Mouse (Mus musculus) MEL (cell line): ENCODE results near the gene Atg5. TPM values are rescaled to one million over a fixed set of nuclear protein-coding genes. Genes with fewer than 3 reads are reported as not detected.

Experiments
- DNase-seq: peaks from one replicate; pipeline ENCODE4 v3.0.0; 2011; ENCODE audit warnings: low read depth, low spot score
- H3K27ac ChIP-seq: 2 replicates; pipeline ENCODE4 v1.5.1; 2012; ENCODE audit warnings: low read depth, mild to moderate bottlenecking, control low read depth, low read length, moderate library complexity; ENCODE audit not compliant: control insufficient read depth
- H3K27me3 ChIP-seq, 2 experiments: fragments of 150-350 bp in 1 of 2; sonication (generic) in 1 of 2; 2 replicates each; pipeline ENCODE4 v1.6.1; 2012; ENCODE audit warnings: low read length in 2 of 2, mild to moderate bottlenecking in 2 of 2, improper control_type of control experiment in 1 of 2, moderate library complexity in 1 of 2; ENCODE audit not compliant: insufficient read depth in 2 of 2, control insufficient read depth in 1 of 2
- H3K36me3 ChIP-seq, 2 experiments: 2 replicates each; pipeline ENCODE4 v1.6.1; 2012 to 2014; ENCODE audit warnings: low read length in 2 of 2, improper control_type of control experiment in 1 of 2, inconsistent platforms in 1 of 2, mild to moderate bottlenecking in 1 of 2; ENCODE audit not compliant: insufficient read depth in 2 of 2, control insufficient read depth in 1 of 2
- H3K4me1 ChIP-seq, 2 experiments: fragments of 150-350 bp in 1 of 2; sonication (generic) in 1 of 2; 2 replicates each; pipeline ENCODE4 v1.6.1; 2012; ENCODE audit warnings: low read length in 2 of 2, improper control_type of control experiment in 1 of 2, mild to moderate bottlenecking in 1 of 2; ENCODE audit not compliant: insufficient read depth in 2 of 2, control insufficient read depth in 1 of 2
- H3K4me3 ChIP-seq, 2 experiments: fragments of 150-350 bp in 1 of 2; sonication (generic) in 1 of 2; 2 replicates each; pipeline ENCODE4 v1.5.1; 2012; ENCODE audit warnings: low read depth in 2 of 2, low read length in 2 of 2, mild to moderate bottlenecking in 2 of 2, moderate library complexity in 2 of 2, control low read depth in 1 of 2, improper control_type of control experiment in 1 of 2; ENCODE audit not compliant: control insufficient read depth in 1 of 2, insufficient read depth in 1 of 2
- H3K79me2 ChIP-seq: 2 replicates; pipeline ENCODE4 v1.6.1; 2012; ENCODE audit warnings: mild to moderate bottlenecking, low read length, moderate library complexity; ENCODE audit not compliant: control insufficient read depth, poor library complexity, insufficient read depth
- H3K9ac ChIP-seq: 2 replicates; pipeline ENCODE4 v1.6.1; 2012; ENCODE audit warnings: low read depth, mild to moderate bottlenecking, control low read depth, low read length, moderate library complexity; ENCODE audit not compliant: control insufficient read depth, poor library complexity, severe bottlenecking
- H3K9me3 ChIP-seq: fragments of 150-350 bp; sonication (generic); replicated peaks from 2 replicates; pipeline ENCODE4 v1.6.1; 2012; ENCODE audit warnings: mild to moderate bottlenecking, low read length, improper control_type of control experiment, moderate library complexity; ENCODE audit not compliant: insufficient read depth
- BHLHE40 ChIP-seq: IDR thresholded peaks from 2 replicates; pipeline ENCODE4 v1.6.1; 2012; ENCODE audit warnings: low read depth, mild to moderate bottlenecking, inconsistent platforms, low read length, improper control_type of control experiment, borderline replicate concordance
- CHD1 ChIP-seq: IDR thresholded peaks from 2 replicates; pipeline ENCODE4 v1.6.1; 2012; ENCODE audit warnings: low read depth, mild to moderate bottlenecking, inconsistent platforms, low read length, improper control_type of control experiment
- CHD2 ChIP-seq: IDR thresholded peaks from 2 replicates; pipeline ENCODE4 v1.6.1; 2011; ENCODE audit warnings: low read length, improper control_type of control experiment
- E2F4 ChIP-seq: IDR thresholded peaks from 2 replicates; pipeline ENCODE4 v1.6.1; 2011; ENCODE audit warnings: low read depth, low read length, improper control_type of control experiment, borderline replicate concordance
- ELF1 ChIP-seq: IDR thresholded peaks from 2 replicates; pipeline ENCODE4 v1.6.1; 2014; ENCODE audit warnings: low read depth, mild to moderate bottlenecking, inconsistent platforms, low read length, improper control_type of control experiment, moderate library complexity
- ETS1 ChIP-seq: IDR thresholded peaks from 2 replicates; pipeline ENCODE4 v1.6.1; 2012; ENCODE audit warnings: low read depth, mild to moderate bottlenecking, inconsistent platforms, low read length, improper control_type of control experiment, moderate library complexity
- GABPA ChIP-seq: IDR thresholded peaks from 2 replicates; pipeline ENCODE4 v1.6.1; 2012; ENCODE audit warnings: low read depth, mild to moderate bottlenecking, inconsistent platforms, low read length, improper control_type of control experiment, moderate library complexity
- GATA1 ChIP-seq: IDR thresholded peaks from 2 replicates; pipeline ENCODE4 v1.6.1; 2011; ENCODE audit warnings: low read depth, low read length, improper control_type of control experiment
- JUND ChIP-seq: IDR thresholded peaks from 2 replicates; pipeline ENCODE4 v1.6.1; 2011; ENCODE audit warnings: low read depth, mild to moderate bottlenecking, improper control_type of control experiment, low read length
- KAT2A ChIP-seq: conservative IDR thresholded peaks from 2 replicates; pipeline ENCODE4 v1.6.1; 2012; ENCODE audit warnings: low read depth, low read length, improper control_type of control experiment, inconsistent platforms
- MAFK ChIP-seq: IDR thresholded peaks from 2 replicates; pipeline ENCODE4 v1.6.1; 2011; ENCODE audit warnings: low read depth, mild to moderate bottlenecking, low read length, improper control_type of control experiment, borderline replicate concordance
- MAX ChIP-seq: IDR thresholded peaks from 2 replicates; pipeline ENCODE4 v1.6.1; 2011; ENCODE audit warnings: low read length, improper control_type of control experiment
- MYC ChIP-seq: IDR thresholded peaks from 2 replicates; pipeline ENCODE4 v1.6.1; 2011; ENCODE audit warnings: low read depth, mild to moderate bottlenecking, low read length, improper control_type of control experiment, moderate library complexity
- NRF1 ChIP-seq: IDR thresholded peaks from 2 replicates; pipeline ENCODE4 v1.6.1; 2014; ENCODE audit warnings: low read depth, mild to moderate bottlenecking, inconsistent platforms, low read length, improper control_type of control experiment, moderate library complexity; ENCODE audit not compliant: poor library complexity, insufficient read depth, severe bottlenecking
- POLR2AphosphoS2 ChIP-seq: IDR thresholded peaks from 2 replicates; pipeline ENCODE4 v1.6.1; 2011; ENCODE audit warnings: low read length, improper control_type of control experiment
- POLR2AphosphoS5 ChIP-seq: IDR thresholded peaks from 2 replicates; pipeline ENCODE4 v1.6.1; 2012; ENCODE audit warnings: low read depth, borderline replicate concordance, mild to moderate bottlenecking, inconsistent platforms, low read length, moderate library complexity, mixed read lengths
- SMC3 ChIP-seq: IDR thresholded peaks from 2 replicates; pipeline ENCODE4 v1.6.1; 2011; ENCODE audit warnings: low read depth, low read length, improper control_type of control experiment
- TCF12 ChIP-seq: IDR thresholded peaks from 2 replicates; pipeline ENCODE4 v1.6.1; 2014; ENCODE audit warnings: low read depth, mild to moderate bottlenecking, inconsistent platforms, low read length, improper control_type of control experiment, moderate library complexity
- UBTF ChIP-seq: IDR thresholded peaks from 2 replicates; pipeline ENCODE4 v1.6.1; 2012; ENCODE audit warnings: low read depth, mild to moderate bottlenecking, inconsistent platforms, low read length, improper control_type of control experiment, moderate library complexity, borderline replicate concordance; ENCODE audit not compliant: insufficient read depth
- USF1 ChIP-seq: IDR thresholded peaks from 2 replicates; pipeline ENCODE4 v1.6.1; 2014; ENCODE audit warnings: low read depth, mild to moderate bottlenecking, inconsistent platforms, low read length, improper control_type of control experiment, moderate library complexity
- ZKSCAN1 ChIP-seq: IDR thresholded peaks from 2 replicates; pipeline ENCODE4 v1.6.1; 2012; ENCODE audit warnings: low read depth, mild to moderate bottlenecking, inconsistent platforms, low read length, improper control_type of control experiment, moderate library complexity
- ZNF384 ChIP-seq: IDR thresholded peaks from 2 replicates; pipeline ENCODE4 v1.6.1; 2012; ENCODE audit warnings: low read depth, mild to moderate bottlenecking, inconsistent platforms, low read length, improper control_type of control experiment
- polyA plus RNA-seq, 2 experiments: library from polyadenylated mRNA; stranded (reverse) in 1 of 2; unstranded in 1 of 2; fragments of >175 nt in 1 of 2; fragments of >200 nt in 1 of 2; gene quantifications; 2 replicates each; pipeline versions ENCODE4 v1.2.1 to v1.2.4; 2012; ENCODE audit warnings: low replicate concordance in 2 of 2, low read depth in 1 of 2; ENCODE audit not compliant: insufficient read length in 2 of 2, insufficient read depth in 1 of 2, missing spikeins in 1 of 2
- total RNA-seq: library from RNA; depleted of rRNA; stranded (reverse); fragments of 300-350 nt; gene quantifications from 2 replicates; pipeline ENCODE4 v1.2.3, GENCODE M21; 2012

Atg5 gene
- total and polyA plus RNA-seq, 3 experiments: 28.8 to 30.2 TPM; not detected in 1

GRCm38 (mm10) chr10:44348474-44349415 lies 80.6 kb downstream of the Atg5 start:
- no peaks in the 10 kb centered on the region for H3K27me3 ChIP-seq
- H3K36me3 ChIP-seq: peaks cover 0 to 4% of the 10 kb centered on the region in 2 experiments; a peak in 1 of 4 replicates
- no peak overlapping the region for H3K9ac ChIP-seq
- DNase-seq: no peak
- H3K4me1 ChIP-seq: no peaks in the 10 kb centered on the region
- H3K27ac ChIP-seq: no peak overlapping the region
- TF ChIP-seq MYC (no peak), ELF1 (no peak), MAX (no peak), UBTF (no peak), NRF1 (no peak), GABPA (no peak), ETS1 (no peak), ZNF384 (no peak), SMC3 (no peak), USF1 (no peak), GATA1 (no peak)
- no peaks in the 10 kb centered on the region for H3K9me3 ChIP-seq
- no peaks in the 10 kb centered on the region for H3K79me2 ChIP-seq
- H3K4me3 ChIP-seq: no peak overlapping the region

GRCm38 (mm10) chr10:44353467-44353866 lies 85.3 kb downstream of the Atg5 start:
- Histone ChIP-seq H3K9me3 (no peaks in the 10 kb centered on the region), H3K27ac (no peak overlapping the region)
- no peak for TF ChIP-seq E2F4
- TF ChIP-seq POLR2AphosphoS2: no peak
- TF ChIP-seq SMC3: no peak
- TF ChIP-seq, all 39 proteins: peak for 0
- no peak for DNase-seq
- H3K4me3 ChIP-seq: no peak overlapping the region
- no peaks in the 10 kb centered on the region; a peak in 1 of 4 replicates for H3K4me1 ChIP-seq
- peaks cover 0 to 2% of the 10 kb centered on the region in 2 experiments; a peak in 2 of 4 replicates for H3K36me3 ChIP-seq
- H3K27me3 ChIP-seq: no peaks in the 10 kb centered on the region
- H3K79me2 ChIP-seq: no peaks in the 10 kb centered on the region
- no peak overlapping the region for H3K9ac ChIP-seq

- H3K36me3 ChIP-seq: peaks cover 0 to 2% of the 10 kb centered on the region in 2 experiments; a peak in 2 of 4 replicates
- no peak overlapping the region for H3K9ac ChIP-seq
- H3K27me3 ChIP-seq: no peaks in the 10 kb centered on the region
- no peak overlapping the region for H3K27ac ChIP-seq
- no peak overlapping the region for H3K4me3 ChIP-seq
- no peaks in the 10 kb centered on the region for H3K79me2 ChIP-seq
- H3K4me1 ChIP-seq: no peaks in the 10 kb centered on the region; a peak in 1 of 4 replicates
- H3K9me3 ChIP-seq: no peaks in the 10 kb centered on the region
- DNase-seq: no peak
- no peak for TF ChIP-seq MAFK
- TF ChIP-seq POLR2AphosphoS2: no peak
- TF ChIP-seq NRF1: no peak
- no peak for TF ChIP-seq E2F4
- no peak for TF ChIP-seq ZNF384
- TF ChIP-seq ZKSCAN1: no peak
- TF ChIP-seq TCF12: no peak
- no peak for TF ChIP-seq CHD2
- TF ChIP-seq CHD1: no peak
- no peak for TF ChIP-seq GATA1
- TF ChIP-seq JUND: no peak
- TF ChIP-seq UBTF: no peak
- no peak for TF ChIP-seq POLR2AphosphoS5
- no peak for TF ChIP-seq KAT2A
- no peak for TF ChIP-seq SMC3
- TF ChIP-seq GABPA: no peak
- TF ChIP-seq BHLHE40: no peak
These were observed 86.2 kb downstream of the Atg5 start for GRCm38 (mm10) chr10:44354393-44354792.
